Mouse (Mus musculus) embryonic fibroblast, embryonic 13.5 days (primary cell): ENCODE measurements around the gene Rab35.

Source experiments
- CTCF ChIP-seq: IDR thresholded peaks from 2 replicates; pipeline ENCODE4 v1.5.1; 2011; ENCODE audit warnings: mild to moderate bottlenecking, control low read depth, low read length, moderate library complexity, borderline replicate concordance; ENCODE audit not compliant: insufficient read depth
- POLR2A ChIP-seq: IDR thresholded peaks from 2 replicates; pipeline ENCODE4 v1.6.1; 2011; ENCODE audit warnings: low read depth, mild to moderate bottlenecking, control low read depth, low read length, moderate library complexity

GRCm38 (mm10) chr5:115648876-115649275 is 17.2 kb downstream of the Rab35 start:
- TF ChIP-seq POLR2A (no peak), CTCF (no peak)
